Mouse (Mus musculus): Measurements from ENCODE around the gene Gstcd. TPM values are rescaled to one million over a fixed set of nuclear protein-coding genes. Genes with fewer than 3 reads are reported as not detected.

Gene Gstcd
- polyA plus RNA-seq, 1 experiment from 2014 or later: 8.6 TPM

- Histone ChIP-seq H3K4me2 (no peak overlapping the region), H3K4me3 (replicated peaks) (no peak overlapping the region), H3K27me3 (no peaks in the 10 kb centered on the region), H3K27ac (no peak overlapping the region), H3K4me1 (no peaks in the 10 kb centered on the region), H3K36me3 (peaks cover 17% of the 10 kb centered on the region), H3K9me3 (replicated peaks) (no peaks in the 10 kb centered on the region), H3K9ac (no peak overlapping the region)
- no peak for ATAC-seq (replicated peaks; ENCODE audit: low FRiP score)
- WGBS: 91% methylated on average over 3 of the region's 3 CpGs
Measured at GRCm38 (mm10) chr3:132995904-132996267, 95.9 kb downstream of the Gstcd start.

DNA sequence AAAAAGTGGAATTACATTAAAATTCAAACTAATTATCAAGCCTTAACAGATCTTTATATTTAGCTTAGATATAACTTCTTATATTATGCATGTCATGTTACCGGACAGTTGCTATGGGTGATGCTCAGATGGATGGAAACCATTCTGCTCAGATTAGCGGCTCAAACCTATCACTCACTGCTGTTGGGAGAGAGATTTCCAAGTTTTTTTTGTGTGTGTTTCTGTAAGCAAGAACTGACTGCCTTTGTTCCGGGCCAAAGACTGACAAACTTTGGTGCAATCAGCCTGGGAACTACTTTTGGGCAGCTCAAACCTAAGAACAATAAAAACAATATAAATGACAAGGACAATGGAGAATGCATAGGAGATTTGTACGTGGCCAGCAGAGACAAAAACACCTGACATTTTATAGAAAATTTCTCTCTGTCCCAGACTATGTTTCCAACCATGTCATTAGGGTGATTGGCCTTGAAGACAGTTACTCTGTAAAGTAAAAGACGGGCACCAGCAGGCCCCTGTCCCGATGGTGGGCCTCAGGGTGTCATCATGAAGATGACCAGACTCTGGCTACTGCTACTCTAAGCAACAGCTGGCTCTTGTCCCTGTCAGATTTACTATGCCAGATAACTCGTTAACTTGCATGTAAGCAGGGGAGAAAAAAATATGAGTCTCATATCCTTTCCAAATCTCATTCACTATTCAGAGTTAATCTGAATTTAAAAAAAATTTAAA lies 96.5 kb downstream of the Gstcd start:
- Histone ChIP-seq H3K36me3 (peaks cover 17% of the 10 kb centered on the region), H3K9me3 (replicated peaks) (no peaks in the 10 kb centered on the region), H3K9ac (no peak overlapping the region), H3K27ac (no peak overlapping the region), H3K27me3 (no peaks in the 10 kb centered on the region), H3K4me2 (no peak overlapping the region), H3K4me3 (replicated peaks) (no peak overlapping the region), H3K4me1 (no peaks in the 10 kb centered on the region)
- no peak; the same call in 1 of the 2 replicates for ATAC-seq (replicated peaks; ENCODE audit: low FRiP score)
- WGBS: 67% methylated on average over 7 of the region's 7 CpGs

- Histone ChIP-seq H3K36me3 (peaks cover 15% of the 10 kb centered on the region), H3K9ac (no peak overlapping the region), H3K27ac (no peak overlapping the region), H3K4me2 (no peak overlapping the region), H3K9me3 (replicated peaks) (no peaks in the 10 kb centered on the region), H3K4me1 (peaks cover 3% of the 10 kb centered on the region; the same call in 1 of the 2 replicates), H3K27me3 (no peaks in the 10 kb centered on the region), H3K4me3 (replicated peaks) (no peak overlapping the region)
- ATAC-seq (replicated peaks; ENCODE audit: low FRiP score): no peak
- WGBS: 86% methylated on average over 5 of the region's 5 CpGs
Measured at GRCm38 (mm10) chr3:132986188-132986587, 105.6 kb downstream of the Gstcd start.

DNA sequence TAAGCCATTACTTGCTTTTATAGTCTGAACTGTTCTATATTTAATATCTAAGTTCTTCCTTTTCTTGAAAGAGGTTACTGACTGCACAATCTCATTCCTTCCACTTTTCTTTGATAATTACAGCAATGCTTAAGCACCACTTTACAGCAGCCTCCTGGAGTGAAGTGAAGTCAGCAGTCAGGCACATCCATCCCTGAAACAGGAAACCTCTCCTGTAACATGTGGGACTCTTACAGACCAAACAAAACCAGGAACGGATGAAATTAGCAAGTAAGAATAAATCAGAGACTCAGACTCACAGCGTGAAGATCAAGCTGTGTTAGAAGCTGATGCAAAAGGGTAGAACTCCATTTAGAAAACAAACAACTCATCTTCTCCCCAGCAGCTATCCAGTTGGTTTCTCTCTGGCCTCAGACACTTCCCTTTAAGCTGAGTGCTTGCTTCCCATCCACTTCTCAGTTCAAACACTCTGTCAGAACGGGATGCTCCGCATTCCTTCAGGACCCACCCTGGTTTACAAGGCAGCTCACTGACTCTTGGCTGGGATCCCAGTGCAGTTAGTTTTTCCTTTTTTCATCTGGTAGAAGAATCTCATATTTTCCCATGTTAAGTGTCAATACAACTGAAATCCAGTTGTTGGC lies 107.9 kb downstream of the Gstcd start:
- no peak overlapping the region for H3K9ac ChIP-seq
- peaks cover 3% of the 10 kb centered on the region; the same call in 1 of the 2 replicates for H3K4me1 ChIP-seq
- peak overlapping the region; percentile 34 for H3K27ac ChIP-seq
- no peak overlapping the region for H3K4me3 ChIP-seq (replicated peaks)
- peak; percentile 79 for ATAC-seq (replicated peaks; ENCODE audit: low FRiP score)
- peaks cover 26% of the 10 kb centered on the region for H3K36me3 ChIP-seq
- WGBS: 25% methylated on average over 4 of the region's 4 CpGs
- no peaks in the 10 kb centered on the region for H3K9me3 ChIP-seq (replicated peaks)
- no peak overlapping the region for H3K4me2 ChIP-seq
- H3K27me3 ChIP-seq: no peaks in the 10 kb centered on the region

- peaks cover 24% of the 10 kb centered on the region for H3K36me3 ChIP-seq
- no peak overlapping the region for H3K9ac ChIP-seq
- no peak overlapping the region for H3K4me3 ChIP-seq (replicated peaks)
- H3K27me3 ChIP-seq: no peaks in the 10 kb centered on the region
- H3K4me1 ChIP-seq: peaks cover 3% of the 10 kb centered on the region; the same call in 1 of the 2 replicates
- no peak overlapping the region for H3K27ac ChIP-seq
- WGBS: 95% methylated on average over 2 of the region's 2 CpGs
- H3K4me2 ChIP-seq: no peak overlapping the region
- ATAC-seq (replicated peaks; ENCODE audit: low FRiP score): no peak
- H3K9me3 ChIP-seq (replicated peaks): no peaks in the 10 kb centered on the region
Measured at GRCm38 (mm10) chr3:132981968-132982367, 109.9 kb downstream of the Gstcd start.

DNA sequence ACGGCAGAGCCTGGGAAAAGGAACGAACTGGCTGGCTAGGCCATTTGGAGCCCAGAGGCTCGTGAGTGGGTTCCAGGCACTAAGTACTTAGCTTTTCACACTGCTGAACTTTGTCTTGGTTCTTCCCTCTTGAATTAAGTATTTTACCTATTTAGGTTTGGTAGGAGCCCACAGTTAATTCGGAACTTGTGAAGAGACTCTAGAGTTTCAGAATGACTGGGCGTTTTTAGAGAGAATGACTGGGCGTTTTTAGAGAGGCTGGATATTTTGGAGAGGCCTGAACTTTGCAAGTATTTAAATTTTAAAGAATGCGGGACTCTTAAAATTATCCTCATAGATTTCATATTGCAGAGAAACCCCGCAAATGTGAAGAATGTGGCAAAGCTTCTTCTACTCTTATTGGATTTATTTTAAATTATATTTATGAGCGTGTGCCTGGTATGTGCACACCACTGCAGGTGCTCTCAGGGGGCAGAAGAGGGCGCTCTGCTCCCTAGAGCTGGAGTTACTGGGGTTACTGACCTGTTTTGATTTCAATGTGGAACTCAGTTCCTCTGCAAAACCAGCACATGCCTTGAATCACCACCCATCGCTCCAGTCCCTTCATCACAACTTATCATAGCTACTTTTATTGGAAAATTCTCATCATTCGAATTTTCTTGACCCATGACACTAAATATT lies 111.9 kb downstream of the Gstcd start:
- no peak overlapping the region for H3K4me3 ChIP-seq (replicated peaks)
- H3K27ac ChIP-seq: no peak overlapping the region
- 91% methylated on average over 12 of the region's 12 CpGs for WGBS
- ATAC-seq (replicated peaks; ENCODE audit: low FRiP score): no peak
- H3K9me3 ChIP-seq (replicated peaks): no peaks in the 10 kb centered on the region
- H3K4me1 ChIP-seq: peaks cover 3% of the 10 kb centered on the region; the same call in 1 of the 2 replicates
- no peaks in the 10 kb centered on the region for H3K27me3 ChIP-seq
- H3K36me3 ChIP-seq: peaks cover 18% of the 10 kb centered on the region
- H3K9ac ChIP-seq: no peak overlapping the region
- no peak overlapping the region for H3K4me2 ChIP-seq

DNA sequence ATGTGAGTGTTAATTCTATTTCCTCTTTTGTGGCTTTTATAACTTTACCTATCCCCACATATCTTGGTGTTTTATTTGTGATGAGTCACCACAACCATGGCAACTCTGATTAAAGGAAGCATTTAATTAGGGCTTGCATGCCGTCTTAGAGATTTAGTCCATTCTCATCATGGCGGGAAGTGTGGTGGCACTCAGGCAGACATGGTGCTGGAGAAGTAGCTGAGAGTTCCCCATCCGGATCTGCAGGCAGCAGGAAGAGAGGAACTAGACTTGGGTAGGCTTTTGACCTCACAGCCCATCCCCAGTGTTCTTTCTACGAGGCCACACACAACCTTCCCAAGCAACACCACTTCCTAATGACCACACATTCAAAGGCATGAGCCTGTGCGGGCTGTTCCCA lies 125.6 kb downstream of the Gstcd start:
- Histone ChIP-seq H3K27me3 (no peaks in the 10 kb centered on the region), H3K36me3 (no peaks in the 10 kb centered on the region), H3K9me3 (replicated peaks) (no peaks in the 10 kb centered on the region), H3K4me3 (replicated peaks) (no peak overlapping the region), H3K9ac (no peak overlapping the region), H3K4me1 (no peaks in the 10 kb centered on the region), H3K4me2 (no peak overlapping the region), H3K27ac (no peak overlapping the region)
- 67% methylated on average over 5 of the region's 5 CpGs for WGBS
- no peak for ATAC-seq (replicated peaks; ENCODE audit: low FRiP score)

GRCm38 (mm10) chr3:132964715-132965507 lies 126.9 kb downstream of the Gstcd start:
- H3K36me3 ChIP-seq: no peaks in the 10 kb centered on the region
- 73% methylated on average over 9 of the region's 9 CpGs for WGBS
- no peak for ATAC-seq (replicated peaks; ENCODE audit: low FRiP score)
- no peaks in the 10 kb centered on the region for H3K27me3 ChIP-seq
- no peak overlapping the region for H3K4me2 ChIP-seq
- no peak overlapping the region for H3K27ac ChIP-seq
- H3K4me3 ChIP-seq (replicated peaks): no peak overlapping the region
- no peaks in the 10 kb centered on the region for H3K9me3 ChIP-seq (replicated peaks)
- H3K4me1 ChIP-seq: no peaks in the 10 kb centered on the region
- H3K9ac ChIP-seq: no peak overlapping the region

DNA sequence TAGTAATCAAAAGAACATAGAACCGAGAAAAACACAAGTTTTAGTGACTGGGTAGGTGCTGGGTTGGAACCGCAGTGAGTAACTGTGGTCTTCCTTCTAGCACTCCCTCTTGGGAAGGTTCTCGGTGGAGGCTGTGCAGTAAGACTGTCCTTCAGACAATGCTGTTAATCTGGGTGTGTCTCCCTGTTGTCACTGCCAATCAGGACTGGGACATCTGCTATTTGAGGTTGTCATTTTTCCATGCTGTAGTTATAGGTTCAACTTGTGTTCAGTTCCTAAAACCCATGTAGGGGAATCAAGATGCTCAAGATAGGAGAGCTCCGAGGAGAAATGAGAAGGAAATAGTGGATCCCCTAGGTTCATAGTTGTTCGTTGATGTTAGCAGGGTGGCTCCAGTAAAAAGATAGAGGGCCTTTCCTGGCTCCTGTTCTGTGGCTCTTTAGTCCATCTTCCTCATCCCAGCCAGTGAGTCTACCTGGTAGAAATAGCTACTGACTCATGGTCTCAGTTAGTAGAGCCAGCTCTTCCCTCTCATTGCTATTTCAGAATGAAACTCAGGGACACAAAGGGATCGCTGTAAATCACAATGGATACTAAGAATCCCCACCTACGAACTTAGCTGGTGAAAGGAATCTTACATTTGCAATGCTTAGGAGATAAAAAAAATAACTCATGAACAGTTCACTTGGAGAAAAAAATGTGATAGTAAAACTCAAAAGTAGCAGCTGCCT lies 129.0 kb downstream of the Gstcd start:
- no peaks in the 10 kb centered on the region for H3K36me3 ChIP-seq
- no peak overlapping the region for H3K4me2 ChIP-seq
- ATAC-seq (replicated peaks; ENCODE audit: low FRiP score): no peak
- WGBS: 83% methylated on average over 7 of the region's 7 CpGs
- no peak overlapping the region for H3K9ac ChIP-seq
- no peaks in the 10 kb centered on the region for H3K4me1 ChIP-seq
- H3K27ac ChIP-seq: no peak overlapping the region
- no peak overlapping the region for H3K4me3 ChIP-seq (replicated peaks)
- no peaks in the 10 kb centered on the region for H3K27me3 ChIP-seq
- H3K9me3 ChIP-seq (replicated peaks): no peaks in the 10 kb centered on the region

DNA sequence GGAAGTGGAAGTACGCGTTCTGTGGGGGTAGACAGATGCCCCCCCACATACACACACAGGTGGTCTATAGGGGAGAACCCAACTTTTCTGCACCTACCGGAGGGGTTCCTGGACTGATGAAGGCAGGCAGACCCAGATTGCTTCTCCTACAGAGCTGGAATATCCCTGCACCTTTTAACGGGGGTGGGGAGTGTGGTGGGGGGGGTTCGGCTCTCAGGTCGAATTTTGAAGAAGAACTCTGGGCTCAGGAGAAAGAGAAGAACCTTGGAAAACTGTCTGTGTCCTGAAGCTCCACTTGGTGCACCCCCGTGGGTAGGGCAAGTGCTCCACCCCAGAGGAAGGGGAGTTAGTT lies 141.3 kb downstream of the Gstcd start:
- H3K4me1 ChIP-seq: peaks cover 26% of the 10 kb centered on the region
- H3K27ac ChIP-seq: 0 out of 2 replicates have a peak overlapping the region, but pooled peaks have one; percentile 81
- H3K4me2 ChIP-seq: peak overlapping the region; percentile 97
- 11% methylated on average over 7 of the region's 7 CpGs for WGBS
- H3K36me3 ChIP-seq: 0 out of 2 replicates have a peak, but pooled peaks cover 5% of the 10 kb centered on the region
- H3K9me3 ChIP-seq (replicated peaks): no peaks in the 10 kb centered on the region
- peaks cover 18% of the 10 kb centered on the region; the same call in 1 of the 2 replicates for H3K27me3 ChIP-seq
- peak overlapping the region; percentile 78 for H3K4me3 ChIP-seq (replicated peaks)
- peak overlapping the region; percentile 68 for H3K9ac ChIP-seq
- ATAC-seq (replicated peaks; ENCODE audit: low FRiP score): no peak

Measured in kidney, embryonic 15.5 days (tissue).